Mouse (Mus musculus): ENCODE measurements around the gene Ncor2. TPM values are rescaled to one million over a fixed set of nuclear protein-coding genes. Genes with fewer than 3 reads are reported as not detected.
A peak's percentile ranks its signal among the peaks of the same experiment; 100 is the strongest.

Ncor2 gene
- polyA plus RNA-seq, 1 experiment from 2014 or later: 19.9 TPM

DNA sequence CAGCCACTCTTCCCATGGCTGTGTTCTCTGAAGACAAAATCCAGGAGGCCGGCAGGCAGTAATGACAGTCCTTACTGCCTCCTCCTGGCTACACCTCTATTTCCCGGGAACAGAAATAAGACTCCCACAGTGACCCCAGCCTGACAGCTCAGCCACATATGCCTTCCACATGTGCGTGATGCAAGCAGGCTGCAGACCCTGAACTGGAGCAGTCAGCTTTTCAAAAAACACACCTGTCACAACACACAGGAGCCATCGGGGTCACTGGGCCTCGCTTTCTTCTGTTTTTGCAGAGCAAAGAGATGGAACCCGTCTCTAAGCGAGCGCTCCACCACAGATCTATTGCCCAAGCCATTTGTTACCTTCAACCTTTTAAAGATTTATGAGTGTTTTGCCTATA, 68.8 kb downstream of the Ncor2 start:
- Histone ChIP-seq H3K27ac (ENCODE audit: low read length) (0 out of 2 replicates have a peak overlapping the region, but pooled peaks have one; percentile 29), H3K4me3 (ENCODE audit: low read depth, low read length) (no peak overlapping the region), H3K9ac (ENCODE audit: low read depth, low read length) (no peak overlapping the region), H3K4me2 (ENCODE audit: low read length) (no peak overlapping the region), H3K27me3 (ENCODE audit: control insufficient read depth, insufficient read depth, low read depth, low read length) (no peaks in the 10 kb centered on the region), H3K36me3 (ENCODE audit: control insufficient read depth, insufficient read depth, low read length) (peaks cover 16% of the 10 kb centered on the region), H3K4me1 (ENCODE audit: control insufficient read depth, insufficient read depth, low read length) (peaks cover 24% of the 10 kb centered on the region), H3K9me3 (replicated peaks; ENCODE audit: control insufficient read depth, low read length, poor library complexity, severe bottlenecking) (no peaks in the 10 kb centered on the region)
- no peak for ATAC-seq
- 86% methylated on average over 8 of the region's 8 CpGs for WGBS

DNA sequence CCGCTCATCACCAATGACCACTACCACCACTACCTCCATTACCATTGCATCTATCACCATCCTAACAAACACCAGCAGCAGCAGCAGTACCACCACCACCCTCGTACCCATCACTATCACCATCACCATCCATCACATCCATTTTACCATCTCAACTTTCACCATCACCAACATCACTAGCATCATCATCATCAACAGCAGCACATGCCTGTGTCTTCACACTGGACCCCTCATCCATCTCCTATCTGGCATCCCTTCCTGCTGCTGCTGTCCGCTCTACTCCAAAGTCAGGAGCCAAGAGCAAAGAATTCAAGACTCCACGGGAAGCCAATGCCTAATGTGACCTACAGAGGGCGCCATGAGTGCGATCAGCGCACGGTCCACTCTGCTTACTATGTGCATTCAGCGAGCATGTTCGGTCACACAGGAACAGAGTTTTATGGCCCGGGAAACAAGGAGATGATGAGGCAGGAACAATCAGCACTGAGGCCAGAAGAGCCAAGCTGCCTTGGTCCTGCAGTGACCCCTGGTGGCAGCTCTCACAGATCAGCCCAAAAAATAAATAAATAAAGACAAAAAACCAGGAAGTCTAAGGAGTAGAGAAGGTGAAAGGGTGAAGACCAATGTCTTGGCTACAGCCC, 71.9 kb downstream of the Ncor2 start:
- Histone ChIP-seq H3K9me3 (replicated peaks; ENCODE audit: control insufficient read depth, low read length, poor library complexity, severe bottlenecking) (no peaks in the 10 kb centered on the region), H3K27ac (ENCODE audit: low read length) (no peak overlapping the region), H3K27me3 (ENCODE audit: control insufficient read depth, insufficient read depth, low read depth, low read length) (no peaks in the 10 kb centered on the region), H3K9ac (ENCODE audit: low read depth, low read length) (no peak overlapping the region), H3K4me1 (ENCODE audit: control insufficient read depth, insufficient read depth, low read length) (peaks cover 30% of the 10 kb centered on the region), H3K36me3 (ENCODE audit: control insufficient read depth, insufficient read depth, low read length) (peaks cover 16% of the 10 kb centered on the region), H3K4me3 (ENCODE audit: low read depth, low read length) (no peak overlapping the region), H3K4me2 (ENCODE audit: low read length) (no peak overlapping the region)
- ATAC-seq: no peak
- WGBS: 69% methylated on average over 11 of the region's 11 CpGs

DNA sequence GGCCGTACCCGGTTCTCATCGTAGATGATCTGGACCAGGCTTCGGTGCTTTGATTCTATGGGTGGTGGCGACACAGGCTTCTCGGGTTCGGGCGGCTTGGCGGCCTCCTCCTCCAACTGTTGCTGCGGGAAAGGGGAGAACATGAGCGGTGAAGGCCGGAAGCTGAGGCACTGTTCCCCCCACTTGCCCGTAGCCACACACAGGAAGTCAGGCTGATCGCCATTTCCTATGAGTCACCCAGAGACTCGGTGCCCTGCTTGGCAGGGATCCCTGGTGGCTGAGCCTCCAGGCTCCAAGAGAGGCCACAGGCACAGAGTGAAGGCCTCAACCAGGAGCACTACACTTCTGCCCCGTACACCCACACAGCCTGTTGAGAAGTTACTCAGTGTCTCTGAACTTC, 72.8 kb downstream of the Ncor2 start:
- no peak for ATAC-seq
- Histone ChIP-seq H3K9ac (ENCODE audit: low read depth, low read length) (no peak overlapping the region), H3K27me3 (ENCODE audit: control insufficient read depth, insufficient read depth, low read depth, low read length) (no peaks in the 10 kb centered on the region), H3K9me3 (replicated peaks; ENCODE audit: control insufficient read depth, low read length, poor library complexity, severe bottlenecking) (no peaks in the 10 kb centered on the region), H3K36me3 (ENCODE audit: control insufficient read depth, insufficient read depth, low read length) (peaks cover 20% of the 10 kb centered on the region), H3K4me2 (ENCODE audit: low read length) (no peak overlapping the region), H3K4me1 (ENCODE audit: control insufficient read depth, insufficient read depth, low read length) (peaks cover 21% of the 10 kb centered on the region), H3K27ac (ENCODE audit: low read length) (no peak overlapping the region), H3K4me3 (ENCODE audit: low read depth, low read length) (no peak overlapping the region)
- 93% methylated on average over 16 of the region's 16 CpGs for WGBS

DNA sequence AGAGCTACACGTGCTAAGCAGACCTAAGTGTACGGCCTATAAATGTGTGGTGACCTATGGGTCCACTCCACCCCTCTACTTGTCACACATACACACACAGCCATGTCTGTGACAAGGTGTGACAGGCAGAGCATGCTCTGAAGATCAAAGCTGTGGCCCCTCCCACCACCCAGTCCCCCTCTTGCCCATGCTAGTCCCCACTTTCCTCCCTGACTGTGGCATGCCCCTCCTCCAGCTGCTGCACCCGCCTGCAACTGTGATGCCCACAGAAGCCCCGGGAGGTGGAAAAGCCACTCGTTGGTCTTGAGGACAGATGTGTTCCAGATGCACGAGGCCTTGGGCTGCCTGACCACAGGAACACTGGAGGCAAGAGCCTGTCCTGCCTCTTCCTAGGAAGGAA, 74.2 kb downstream of the Ncor2 start:
- Histone ChIP-seq H3K4me1 (ENCODE audit: control insufficient read depth, insufficient read depth, low read length) (peaks cover 13% of the 10 kb centered on the region), H3K27me3 (ENCODE audit: control insufficient read depth, insufficient read depth, low read depth, low read length) (no peaks in the 10 kb centered on the region), H3K4me2 (ENCODE audit: low read length) (no peak overlapping the region), H3K27ac (ENCODE audit: low read length) (no peak overlapping the region), H3K4me3 (ENCODE audit: low read depth, low read length) (no peak overlapping the region), H3K9ac (ENCODE audit: low read depth, low read length) (no peak overlapping the region), H3K36me3 (ENCODE audit: control insufficient read depth, insufficient read depth, low read length) (peaks cover 20% of the 10 kb centered on the region), H3K9me3 (replicated peaks; ENCODE audit: control insufficient read depth, low read length, poor library complexity, severe bottlenecking) (no peaks in the 10 kb centered on the region)
- no peak for ATAC-seq
- 50% methylated on average over 6 of the region's 6 CpGs for WGBS

DNA sequence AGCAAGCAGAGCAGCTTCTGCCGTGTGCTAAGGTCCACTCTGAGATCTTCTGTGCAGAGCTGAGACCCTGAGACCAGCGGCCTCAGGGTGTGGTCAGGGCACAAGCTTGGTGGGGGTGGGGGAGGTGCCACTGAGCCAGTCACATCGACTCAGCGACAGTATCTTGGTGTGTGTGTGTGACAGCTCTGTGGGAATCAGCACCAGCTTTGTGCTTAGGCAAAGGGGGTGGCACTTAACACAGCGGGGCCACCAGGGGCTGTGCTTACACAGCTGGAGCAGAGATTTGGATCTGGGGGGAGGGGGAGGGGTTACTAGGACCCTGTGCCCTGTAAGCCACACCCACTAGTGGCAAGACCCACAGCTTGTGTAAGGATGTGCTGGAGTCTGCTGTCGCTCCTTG, 75.6 kb downstream of the Ncor2 start:
- Histone ChIP-seq H3K9ac (ENCODE audit: low read depth, low read length) (peak overlapping the region; percentile 32; the same call in 1 of the 2 replicates), H3K4me2 (ENCODE audit: low read length) (no peak overlapping the region), H3K36me3 (ENCODE audit: control insufficient read depth, insufficient read depth, low read length) (peaks cover 16% of the 10 kb centered on the region), H3K4me1 (ENCODE audit: control insufficient read depth, insufficient read depth, low read length) (peaks cover 13% of the 10 kb centered on the region), H3K27me3 (ENCODE audit: control insufficient read depth, insufficient read depth, low read depth, low read length) (no peaks in the 10 kb centered on the region), H3K4me3 (ENCODE audit: low read depth, low read length) (no peak overlapping the region), H3K9me3 (replicated peaks; ENCODE audit: control insufficient read depth, low read length, poor library complexity, severe bottlenecking) (no peaks in the 10 kb centered on the region), H3K27ac (ENCODE audit: low read length) (peak overlapping the region; percentile 82)
- ATAC-seq: no peak; the same call in 1 of the 2 replicates
- 15% methylated on average over 6 of the region's 6 CpGs for WGBS

DNA sequence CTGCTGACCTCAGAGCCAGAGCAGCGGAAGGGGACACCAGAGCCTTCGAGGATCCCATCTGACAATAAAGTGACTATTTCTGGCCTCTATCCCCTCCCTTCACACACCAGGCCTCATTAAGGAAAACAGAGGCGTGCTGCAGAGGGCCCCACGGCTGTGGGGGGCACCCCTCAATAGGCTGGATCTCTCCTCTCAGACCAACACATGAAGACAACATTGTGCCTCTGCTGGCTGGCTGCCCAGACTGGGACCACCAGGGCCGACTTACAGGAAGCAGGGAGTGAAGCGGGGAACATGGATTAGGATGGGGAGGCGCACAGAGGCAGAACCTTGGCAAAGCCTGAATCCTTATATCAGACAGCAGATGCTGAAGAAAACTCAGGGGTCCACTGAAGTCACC, 76.1 kb downstream of the Ncor2 start:
- Histone ChIP-seq H3K9me3 (replicated peaks; ENCODE audit: control insufficient read depth, low read length, poor library complexity, severe bottlenecking) (no peaks in the 10 kb centered on the region), H3K27me3 (ENCODE audit: control insufficient read depth, insufficient read depth, low read depth, low read length) (no peaks in the 10 kb centered on the region), H3K36me3 (ENCODE audit: control insufficient read depth, insufficient read depth, low read length) (peaks cover 11% of the 10 kb centered on the region; the same call in 1 of the 2 replicates), H3K27ac (ENCODE audit: low read length) (peak overlapping the region; percentile 82), H3K4me2 (ENCODE audit: low read length) (no peak overlapping the region), H3K4me3 (ENCODE audit: low read depth, low read length) (no peak overlapping the region), H3K4me1 (ENCODE audit: control insufficient read depth, insufficient read depth, low read length) (peaks cover 13% of the 10 kb centered on the region), H3K9ac (ENCODE audit: low read depth, low read length) (peak overlapping the region; percentile 32; the same call in 1 of the 2 replicates)
- WGBS: 31% methylated on average over 7 of the region's 7 CpGs
- ATAC-seq: peak; percentile 67

DNA sequence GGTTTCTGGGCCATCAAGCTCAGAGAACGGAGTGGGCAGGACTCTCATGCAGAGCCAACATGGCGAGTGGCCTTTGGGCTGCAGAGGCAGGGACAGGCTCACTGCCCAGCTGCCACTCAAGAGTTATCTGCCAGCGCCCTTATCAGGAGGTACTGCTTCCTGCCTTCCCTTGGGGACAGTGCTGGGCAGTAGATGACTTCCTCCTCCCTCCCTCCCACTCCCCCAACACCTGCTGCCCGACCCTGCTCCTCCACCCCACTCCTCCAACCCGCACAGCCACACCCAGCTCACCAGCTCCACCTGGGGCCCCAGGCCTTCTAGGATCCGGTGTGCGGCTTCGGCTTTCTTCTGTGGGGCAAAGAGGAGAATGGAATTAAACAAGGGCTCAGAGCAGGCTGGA, 76.7 kb downstream of the Ncor2 start:
- 56% methylated on average over 8 of the region's 8 CpGs for WGBS

DNA sequence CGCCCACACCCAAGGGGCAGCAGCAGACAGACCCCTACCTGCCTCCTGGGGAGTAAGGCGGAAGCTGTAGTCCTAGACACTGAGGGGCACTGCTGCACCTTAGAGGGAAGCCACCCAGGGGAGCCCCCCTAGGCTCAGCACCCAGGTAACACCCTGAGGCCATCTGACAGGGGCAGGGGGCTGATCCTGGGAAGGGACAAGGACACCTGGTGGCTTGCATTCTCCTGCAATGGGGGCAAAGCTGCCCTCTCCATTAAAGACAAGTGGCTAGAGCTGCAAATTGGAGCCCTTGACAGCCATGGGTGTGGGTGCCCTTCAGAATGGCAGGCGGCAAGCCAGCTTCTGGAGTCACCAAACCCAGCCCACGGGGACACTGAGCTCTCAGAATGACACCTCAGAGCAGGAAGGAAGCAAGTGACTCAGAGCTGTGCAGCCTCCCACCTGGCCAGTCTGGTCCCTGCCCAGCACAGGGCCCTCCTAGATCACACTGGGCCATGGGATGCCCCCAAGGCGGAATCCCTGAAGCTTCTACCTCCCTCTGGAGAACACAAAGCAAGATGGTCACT, 79.2 kb downstream of the Ncor2 start:
- Histone ChIP-seq H3K27ac (ENCODE audit: low read length) (no peak overlapping the region), H3K27me3 (ENCODE audit: control insufficient read depth, insufficient read depth, low read depth, low read length) (no peaks in the 10 kb centered on the region), H3K9me3 (replicated peaks; ENCODE audit: control insufficient read depth, low read length, poor library complexity, severe bottlenecking) (no peaks in the 10 kb centered on the region), H3K4me1 (ENCODE audit: control insufficient read depth, insufficient read depth, low read length) (peaks cover 13% of the 10 kb centered on the region), H3K4me3 (ENCODE audit: low read depth, low read length) (no peak overlapping the region), H3K9ac (ENCODE audit: low read depth, low read length) (no peak overlapping the region), H3K4me2 (ENCODE audit: low read length) (no peak overlapping the region), H3K36me3 (ENCODE audit: control insufficient read depth, insufficient read depth, low read length) (peaks cover 7% of the 10 kb centered on the region; the same call in 1 of the 2 replicates)
- no peak for ATAC-seq
- 85% methylated on average over 5 of the region's 5 CpGs for WGBS

More for the DNA sequence above, 76.7 kb downstream of the Ncor2 start:
- Histone ChIP-seq H3K4me1 (ENCODE audit: control insufficient read depth, insufficient read depth, low read length) (peaks cover 13% of the 10 kb centered on the region), H3K9me3 (replicated peaks; ENCODE audit: control insufficient read depth, low read length, poor library complexity, severe bottlenecking) (no peaks in the 10 kb centered on the region), H3K4me2 (ENCODE audit: low read length) (no peak overlapping the region), H3K27me3 (ENCODE audit: control insufficient read depth, insufficient read depth, low read depth, low read length) (no peaks in the 10 kb centered on the region), H3K36me3 (ENCODE audit: control insufficient read depth, insufficient read depth, low read length) (peaks cover 7% of the 10 kb centered on the region; the same call in 1 of the 2 replicates), H3K9ac (ENCODE audit: low read depth, low read length) (no peak overlapping the region; the same call in 1 of the 2 replicates), H3K27ac (ENCODE audit: low read length) (peak overlapping the region; percentile 82), H3K4me3 (ENCODE audit: low read depth, low read length) (no peak overlapping the region)
- no peak for ATAC-seq

DNA sequence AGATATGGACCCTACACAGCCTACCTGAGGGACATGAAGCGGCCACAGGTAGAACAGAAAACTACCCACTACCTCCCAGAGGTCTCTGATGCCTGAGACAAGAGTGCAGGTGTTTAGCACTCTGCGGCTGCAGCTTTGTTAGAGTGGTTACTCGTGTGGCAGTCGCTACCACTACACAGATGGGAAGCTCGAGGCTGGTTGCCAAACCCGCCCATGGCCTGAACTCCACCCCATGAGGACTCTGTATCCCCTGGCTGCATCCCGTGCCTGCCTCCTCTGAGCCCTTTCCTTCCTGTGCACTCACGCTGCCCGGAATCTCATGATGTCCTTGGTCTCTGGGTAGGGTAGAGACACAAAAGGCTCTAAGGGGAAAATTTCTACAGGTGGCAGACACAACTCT, 80.3 kb downstream of the Ncor2 start:
- Histone ChIP-seq H3K4me1 (ENCODE audit: control insufficient read depth, insufficient read depth, low read length) (peaks cover 16% of the 10 kb centered on the region), H3K27ac (ENCODE audit: low read length) (no peak overlapping the region), H3K9me3 (replicated peaks; ENCODE audit: control insufficient read depth, low read length, poor library complexity, severe bottlenecking) (no peaks in the 10 kb centered on the region), H3K4me2 (ENCODE audit: low read length) (no peak overlapping the region), H3K27me3 (ENCODE audit: control insufficient read depth, insufficient read depth, low read depth, low read length) (no peaks in the 10 kb centered on the region), H3K36me3 (ENCODE audit: control insufficient read depth, insufficient read depth, low read length) (peaks cover 7% of the 10 kb centered on the region; the same call in 1 of the 2 replicates), H3K9ac (ENCODE audit: low read depth, low read length) (no peak overlapping the region), H3K4me3 (ENCODE audit: low read depth, low read length) (no peak overlapping the region)
- WGBS: 93% methylated on average over 9 of the region's 9 CpGs
- no peak for ATAC-seq
